Mouse (Mus musculus) heart, adult 2 months (tissue): ENCODE measurements around the gene Oprd1. TPM values are rescaled to one million over a fixed set of nuclear protein-coding genes. Genes with fewer than 3 reads are reported as not detected.

Experiments used
- DNase-seq, 2 experiments: peaks; one replicate each; pipeline ENCODE4 v3.0.0; 2021
- H3K27ac ChIP-seq: fragments of 200-600 bp; 2 replicates; pipeline ENCODE4 v1.8.1; 2022
- H3K27me3 ChIP-seq: fragments of 200-500 bp; 2 replicates; pipeline ENCODE4 v1.6.1; 2012; ENCODE audit warnings: mild to moderate bottlenecking, low read length, inconsistent platforms, mixed read lengths; ENCODE audit not compliant: control insufficient read depth, insufficient read depth
- H3K36me3 ChIP-seq: fragments of 200-500 bp; 2 replicates; pipeline ENCODE4 v1.6.1; 2012; ENCODE audit warnings: low read length, inconsistent platforms; ENCODE audit not compliant: control insufficient read depth, insufficient read depth
- H3K4me1 ChIP-seq: fragments of 200-500 bp; 2 replicates; pipeline ENCODE4 v1.6.1; 2011; ENCODE audit warnings: low read length; ENCODE audit not compliant: control insufficient read depth, insufficient read depth
- H3K4me3 ChIP-seq: fragments of 200-600 bp; 2 replicates; pipeline ENCODE4 v1.8.1; 2022
- H3K79me2 ChIP-seq: fragments of 200-500 bp; replicated peaks from 2 replicates; pipeline ENCODE4 v1.6.1; 2012; ENCODE audit warnings: mild to moderate bottlenecking, inconsistent platforms, low read length, moderate library complexity, mixed read lengths; ENCODE audit not compliant: control insufficient read depth, insufficient read depth
- H3K9ac ChIP-seq: fragments of 200-500 bp; 2 replicates; pipeline ENCODE4 v1.6.1; 2012; ENCODE audit warnings: low read depth, mild to moderate bottlenecking, control low read depth, inconsistent platforms, low read length, mixed read lengths
- CTCF ChIP-seq: fragments of 200-600 bp; IDR thresholded peaks from 2 replicates; pipeline ENCODE4 v1.8.1; 2022; ENCODE audit warnings: antibody characterized with exemption, mild to moderate bottlenecking, moderate library complexity
- EP300 ChIP-seq: fragments of 200-500 bp; IDR thresholded peaks from 2 replicates; pipeline ENCODE4 v1.6.1; 2011; ENCODE audit warnings: low read depth, low read length, control low read depth; ENCODE audit not compliant: insufficient read depth
- POLR2A ChIP-seq: fragments of 200-500 bp; IDR thresholded peaks from 2 replicates; pipeline ENCODE4 v1.6.1; 2011; ENCODE audit warnings: mild to moderate bottlenecking, low read depth, low read length, control low read depth; ENCODE audit not compliant: insufficient read depth
- WGBS: fragments of 180-500 bp; shearing (Covaris S2); methylation state at CpG from one replicate; pipeline ENCODE4 v1.1.7; 2018; 5-methylcytosine and 5-hydroxymethylcytosine counted together
- intact Hi-C: fragments of 180-260 bp; cut with DNase I; formaldehyde crosslinking; loops from one replicate; pipeline ENCODE4 v1.15.1; 2025
- long read RNA-seq: library from polyadenylated mRNA; stranded (forward); transcript quantifications from one replicate; pipeline ENCODE4 v2.0.0, GENCODE M21; 2021
- polyA plus RNA-seq: library from polyadenylated mRNA; depleted of rRNA; stranded (reverse); fragments of >200 nt; gene quantifications from 2 replicates; pipeline ENCODE4 v1.2.3, GENCODE M21; 2012; rRNA removed
- total RNA-seq, 2 experiments: library from RNA; stranded (reverse); gene quantifications; 2 replicates each; pipeline ENCODE4 v1.2.3; 2021

The Oprd1 gene
- total RNA-seq (under 1 TPM; 0.20 to 0.21 TPM), polyA plus RNA-seq (0.43 and 0.64 TPM in 2 replicates)
- long read RNA-seq, full-length matches to known transcripts, result 1 of 1 reads
- long read RNA-seq, partial matches to known transcripts, result 0 of 1 reads
- long read RNA-seq, other reads (novel, unspliced or antisense), result 0 of 1 reads

GRCm38 (mm10) chr4:132144080-132144841 is at the start of gene Oprd1:
TSS of gene Oprd1 (minus strand) at chr4:132144486.
- H3K79me2 ChIP-seq, result no peaks in the 10 kb centered on the region
- H3K4me3 ChIP-seq, result 0 out of 2 replicates have a peak within 1 kb of the TSS, but pooled peaks have one; percentile 12
- TF ChIP-seq CTCF, result no peak
- no peak for TF ChIP-seq EP300
- no peak for TF ChIP-seq POLR2A
- peak; percentile 21 to 25 for DNase-seq
- peaks cover 5% of the 10 kb centered on the region for H3K27me3 ChIP-seq
- 1% methylated on average over 89 of the region's 89 CpGs for WGBS
- intact Hi-C loops, result no loop called here
- H3K9ac ChIP-seq, result peak within 1 kb of the TSS; percentile 39
- H3K36me3 ChIP-seq, result no peaks in the 10 kb centered on the region
- no peak within 1 kb of the TSS for H3K27ac ChIP-seq
- H3K4me1 ChIP-seq, result no peaks in the 10 kb centered on the region

- no peak for DNase-seq
- no peak overlapping the region for H3K27ac ChIP-seq
- H3K36me3 ChIP-seq, result no peaks in the 10 kb centered on the region; the same call in 1 of the 2 replicates
- TF ChIP-seq CTCF (no peak), EP300 (no peak), POLR2A (no peak)
- H3K27me3 ChIP-seq, result no peaks in the 10 kb centered on the region
- intact Hi-C loops, result loop anchor here (10.0 kb wide), 1 partner anchor 213 kb away; no protein-coding TSS in a partner anchor
- 0 out of 2 replicates have a peak, but pooled peaks cover 2% of the 10 kb centered on the region for H3K79me2 ChIP-seq
- H3K9ac ChIP-seq, result no peak overlapping the region
- H3K4me1 ChIP-seq, result no peaks in the 10 kb centered on the region
- 82% methylated on average over 2 of the region's 2 CpGs for WGBS
- no peak overlapping the region for H3K4me3 ChIP-seq
These were observed 43.6 kb upstream of the Oprd1 start for GRCm38 (mm10) chr4:132187826-132188401.

GRCm38 (mm10) chr4:132183162-132183561 is 38.9 kb upstream of the Oprd1 start:
- no peak overlapping the region for H3K4me3 ChIP-seq
- no peak for DNase-seq
- WGBS, result 88% methylated on average over 3 of the region's 3 CpGs
- H3K4me1 ChIP-seq, result no peaks in the 10 kb centered on the region; the same call in 1 of the 2 replicates
- TF ChIP-seq CTCF (no peak), EP300 (no peak), POLR2A (no peak)
- no peaks in the 10 kb centered on the region for H3K79me2 ChIP-seq
- H3K27me3 ChIP-seq, result no peaks in the 10 kb centered on the region
- H3K27ac ChIP-seq, result no peak overlapping the region
- no peak overlapping the region for H3K9ac ChIP-seq
- intact Hi-C loops, result loop anchor here (5.0 to 10.0 kb wide), 2 partner anchors 164 to 208 kb away; no protein-coding TSS in a partner anchor
- H3K36me3 ChIP-seq, result no peaks in the 10 kb centered on the region

GRCm38 (mm10) chr4:132181721-132182658 is 37.7 kb upstream of the Oprd1 start:
- Histone ChIP-seq H3K9ac (no peak overlapping the region), H3K4me1 (no peaks in the 10 kb centered on the region; the same call in 1 of the 2 replicates), H3K27ac (no peak overlapping the region), H3K36me3 (no peaks in the 10 kb centered on the region), H3K27me3 (no peaks in the 10 kb centered on the region), H3K79me2 (no peaks in the 10 kb centered on the region), H3K4me3 (no peak overlapping the region)
- TF ChIP-seq EP300 (no peak), CTCF (peak; percentile 30)
- intact Hi-C loops, result loop anchor here (5.0 to 10.0 kb wide), 2 partner anchors 165 to 207 kb away; no protein-coding TSS in a partner anchor
- 69% methylated on average over 22 of the region's 22 CpGs for whole genome bisulfite sequencing
- no peak for DNase-seq

- Histone ChIP-seq H3K36me3 (no peaks in the 10 kb centered on the region), H3K4me3 (no peak overlapping the region), H3K27ac (no peak overlapping the region), H3K27me3 (no peaks in the 10 kb centered on the region), H3K4me1 (no peaks in the 10 kb centered on the region; the same call in 1 of the 2 replicates), H3K9ac (no peak overlapping the region), H3K79me2 (no peaks in the 10 kb centered on the region)
- TF ChIP-seq CTCF (peak; percentile 59), POLR2A (no peak)
- intact Hi-C loops, result loop anchor here (5.0 to 10.0 kb wide), 2 partner anchors 167 to 206 kb away; no protein-coding TSS in a partner anchor
- DNase-seq, result peak in 1 of 2 experiments; percentile 40
- 76% methylated on average over 9 of the region's 9 CpGs for WGBS
These were observed 36.4 kb upstream of the Oprd1 start for GRCm38 (mm10) chr4:132180710-132181109.
